Mouse (Mus musculus) embryonic fibroblast, embryonic 13.5 days (primary cell): Measurements from ENCODE around the gene Naa50.

ENCODE experiments used
- CTCF ChIP-seq: IDR thresholded peaks from 2 replicates; pipeline ENCODE4 v1.5.1; 2011; ENCODE audit warnings: mild to moderate bottlenecking, control low read depth, low read length, moderate library complexity, borderline replicate concordance; ENCODE audit not compliant: insufficient read depth
- POLR2A ChIP-seq: IDR thresholded peaks from 2 replicates; pipeline ENCODE4 v1.6.1; 2011; ENCODE audit warnings: low read depth, mild to moderate bottlenecking, control low read depth, low read length, moderate library complexity

DNA sequence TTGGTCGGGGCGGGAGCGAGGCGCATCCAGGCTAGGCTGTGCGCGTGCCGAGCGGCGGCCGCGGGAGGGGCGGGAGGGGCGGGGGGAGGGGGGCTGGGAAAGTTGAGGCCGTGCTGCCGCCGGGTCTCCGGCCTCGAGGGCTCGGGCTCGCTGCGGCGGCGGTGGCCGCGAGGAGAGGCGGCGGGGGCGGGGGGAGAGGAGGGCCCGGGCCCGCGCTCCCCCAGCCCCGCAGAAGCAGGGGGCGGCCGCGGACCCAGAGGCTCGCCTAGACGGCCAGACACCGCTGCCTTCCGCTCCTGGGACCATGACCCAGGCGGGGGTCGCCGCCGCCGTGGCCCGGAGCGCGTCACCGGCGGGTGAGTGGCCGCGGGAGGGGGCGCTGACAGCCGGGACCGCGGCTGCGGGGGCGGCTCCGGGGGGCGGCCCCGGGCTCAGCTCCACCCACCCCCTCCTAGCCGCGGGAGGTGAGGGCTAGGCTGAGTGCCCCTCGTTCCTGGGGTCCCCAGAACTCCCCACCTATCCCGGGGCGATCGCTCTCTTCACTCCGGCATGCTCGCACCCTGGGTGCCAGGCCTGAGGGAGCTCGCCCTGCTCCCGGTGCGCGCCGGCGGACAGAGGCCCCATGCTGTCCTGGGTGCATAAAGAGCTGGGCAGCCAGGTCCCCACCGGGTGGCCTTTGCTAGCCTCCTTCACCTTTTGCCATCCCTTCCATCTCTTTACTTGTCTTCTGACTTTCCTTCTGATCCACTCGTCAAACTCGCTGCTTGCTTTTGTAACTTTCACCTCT is 33.7 kb downstream of the Naa50 start, which contains the start of gene Usf3:
- TF ChIP-seq CTCF, result no peak
- TF ChIP-seq POLR2A, result no peak; the same call in none of the 2 replicates
